Mouse (Mus musculus) stomach, postnatal 0 days (tissue): ENCODE measurements at regions not wholly inside any gene's neighbourhood (a gene's known extent, or its start where the extent isn't known, plus 50 kb on each side); places are given as distances from the start of the nearest gene placed in this dataset.

Experiments used
- CTCF ChIP-seq: IDR thresholded peaks from 2 replicates; pipeline ENCODE4 v1.5.1; 2016; ENCODE audit warnings: antibody characterized with exemption, low read depth, mild to moderate bottlenecking, moderate library complexity
- EP300 ChIP-seq: optimal IDR thresholded peaks from 2 replicates; pipeline ENCODE3; 2016; ENCODE audit warnings: antibody characterized with exemption

GRCm38 (mm10) chr3:51118706-51119105 is 105.5 kb upstream of the Noct start:
- TF ChIP-seq CTCF (no peak), EP300 (no peak)
